Mouse (Mus musculus) forebrain, embryonic 14.5 days (tissue): Measurements from ENCODE around the gene Kdm4b. TPM values are rescaled to one million over a fixed set of nuclear protein-coding genes. Genes with fewer than 3 reads are reported as not detected.

Experiments used
- ATAC-seq: fragments of 200-750 bp; cut with Nextera tagmentation; 2 replicates; pipeline ENCODE4 v1.8.0; 2017; ENCODE audit warnings: mild to moderate bottlenecking, moderate library complexity
- DNase-seq: peaks from one replicate; pipeline ENCODE4 v3.0.0-alpha.2; 2015; ENCODE audit warnings: low spot score
- H3K27ac ChIP-seq: fragments of 300-500 bp; sonication (generic); 2 replicates; pipeline ENCODE4 v1.5.1; 2014; ENCODE audit warnings: low read depth, mild to moderate bottlenecking, control low read depth, low read length, moderate library complexity
- H3K27me3 ChIP-seq: fragments of 300-500 bp; sonication (generic); replicated peaks from 2 replicates; pipeline ENCODE4 v1.6.1; 2014; ENCODE audit warnings: low read length, control low read depth, mixed read lengths; ENCODE audit not compliant: control insufficient read depth, insufficient read depth
- H3K36me3 ChIP-seq: fragments of 300-500 bp; sonication (generic); 2 replicates; pipeline ENCODE4 v1.6.1; 2014; ENCODE audit warnings: low read length, control low read depth; ENCODE audit not compliant: control insufficient read depth, insufficient read depth
- H3K4me1 ChIP-seq: fragments of 300-500 bp; sonication (generic); 2 replicates; pipeline ENCODE4 v1.6.1; 2014; ENCODE audit warnings: antibody characterized with exemption, low read length, control low read depth; ENCODE audit not compliant: control insufficient read depth, insufficient read depth
- H3K4me2 ChIP-seq: fragments of 300-500 bp; sonication (generic); 2 replicates; pipeline ENCODE4 v1.6.1; 2014; ENCODE audit warnings: mild to moderate bottlenecking, control low read depth, low read length
- H3K4me3 ChIP-seq: fragments of 300-500 bp; sonication (generic); 2 replicates; pipeline ENCODE4 v1.5.1; 2014; ENCODE audit warnings: low read depth, low read length, control low read depth
- H3K9ac ChIP-seq: fragments of 300-500 bp; sonication (generic); 2 replicates; pipeline ENCODE4 v1.6.1; 2014; ENCODE audit warnings: mild to moderate bottlenecking, low read length, control low read depth, moderate library complexity
- H3K9me3 ChIP-seq: fragments of 300-500 bp; sonication (generic); replicated peaks from 2 replicates; pipeline ENCODE4 v1.6.1; 2016; ENCODE audit warnings: low read length, control low read depth, mixed read lengths; ENCODE audit not compliant: control insufficient read depth
- WGBS: fragments of 180-500 bp; shearing (Covaris S2); extraction: QIAGEN DNeasy Blood & Tissue Kit; methylation state at CpG from one replicate; pipeline ENCODE4 v1.1.7; 2014; 5-methylcytosine and 5-hydroxymethylcytosine counted together
- polyA plus RNA-seq: library from polyadenylated mRNA; unstranded; fragments of >200 nt; fragmentation: Nextera tagmentation; extraction: Ambion mirVana; gene quantifications from 2 replicates; pipeline ENCODE4 v1.2.1, GENCODE M21; 2014

The Kdm4b gene
- polyA plus RNA-seq, 1 experiment from 2014 or later: 41.7 TPM

- ATAC-seq (peak; percentile 30; the same call in 1 of the 2 replicates), DNase-seq (peak; percentile 21)
- Histone ChIP-seq H3K27me3 (no peaks in the 10 kb centered on the region), H3K4me3 (no peak overlapping the region), H3K4me1 (no peaks in the 10 kb centered on the region), H3K36me3 (peaks cover 58% of the 10 kb centered on the region), H3K9ac (no peak overlapping the region), H3K27ac (peak overlapping the region; percentile 55), H3K9me3 (no peaks in the 10 kb centered on the region), H3K4me2 (no peak overlapping the region)
- 66% methylated on average over 7 of the region's 7 CpGs for WGBS
Observed at GRCm38 (mm10) chr17:56365791-56366673, 40.2 kb downstream of the Kdm4b start.

- peak overlapping the region; percentile 27; the same call in 1 of the 2 replicates for H3K27ac ChIP-seq
- no peaks in the 10 kb centered on the region for H3K4me1 ChIP-seq
- H3K9ac ChIP-seq: no peak overlapping the region
- peaks cover 67% of the 10 kb centered on the region for H3K36me3 ChIP-seq
- 65% methylated on average over 6 of the region's 6 CpGs for WGBS
- peak; percentile 25; the same call in 1 of the 2 replicates for ATAC-seq
- H3K4me3 ChIP-seq: no peak overlapping the region
- no peaks in the 10 kb centered on the region for H3K27me3 ChIP-seq
- DNase-seq: peak; percentile 45
- H3K9me3 ChIP-seq: no peaks in the 10 kb centered on the region
- H3K4me2 ChIP-seq: no peak overlapping the region
Observed at GRCm38 (mm10) chr17:56368291-56368790, 42.5 kb downstream of the Kdm4b start.

- Histone ChIP-seq H3K36me3 (peaks cover 73% of the 10 kb centered on the region), H3K27me3 (no peaks in the 10 kb centered on the region), H3K4me2 (no peak overlapping the region), H3K9ac (no peak overlapping the region), H3K27ac (no peak overlapping the region), H3K4me3 (no peak overlapping the region), H3K4me1 (peaks cover 4% of the 10 kb centered on the region; the same call in 1 of the 2 replicates), H3K9me3 (no peaks in the 10 kb centered on the region)
- no peak for ATAC-seq
- DNase-seq: no peak
- 88% methylated on average over 3 of the region's 3 CpGs for WGBS
Observed at GRCm38 (mm10) chr17:56370090-56370489, 44.2 kb downstream of the Kdm4b start.

- ATAC-seq (no peak; the same call in 1 of the 2 replicates), DNase-seq (peak; percentile 31)
- Histone ChIP-seq H3K4me3 (no peak overlapping the region), H3K27me3 (no peaks in the 10 kb centered on the region), H3K4me2 (no peak overlapping the region), H3K36me3 (peaks cover 77% of the 10 kb centered on the region), H3K4me1 (peaks cover 4% of the 10 kb centered on the region; the same call in 1 of the 2 replicates), H3K27ac (peak overlapping the region; percentile 44; the same call in 1 of the 2 replicates), H3K9me3 (no peaks in the 10 kb centered on the region), H3K9ac (peak overlapping the region; percentile 1; the same call in 1 of the 2 replicates)
- WGBS: 51% methylated on average over 15 of the region's 15 CpGs
Observed at GRCm38 (mm10) chr17:56371029-56371660, 45.3 kb downstream of the Kdm4b start.

GRCm38 (mm10) chr17:56372109-56372508 is 46.2 kb downstream of the Kdm4b start:
- no peak for DNase-seq
- Histone ChIP-seq H3K27me3 (no peaks in the 10 kb centered on the region), H3K27ac (no peak overlapping the region), H3K4me2 (no peak overlapping the region), H3K9me3 (no peaks in the 10 kb centered on the region), H3K4me3 (no peak overlapping the region), H3K4me1 (peaks cover 4% of the 10 kb centered on the region; the same call in 1 of the 2 replicates), H3K36me3 (peaks cover 84% of the 10 kb centered on the region), H3K9ac (no peak overlapping the region)
- WGBS: 69% methylated on average over 4 of the region's 4 CpGs
- no peak for ATAC-seq

GRCm38 (mm10) chr17:56373136-56374034 is 47.5 kb downstream of the Kdm4b start:
- ATAC-seq: peak; percentile 14; the same call in 1 of the 2 replicates
- H3K4me1 ChIP-seq: peaks cover 4% of the 10 kb centered on the region; the same call in 1 of the 2 replicates
- peak overlapping the region; percentile 55 for H3K27ac ChIP-seq
- no peak overlapping the region for H3K4me3 ChIP-seq
- H3K36me3 ChIP-seq: peaks cover 86% of the 10 kb centered on the region
- WGBS: 73% methylated on average over 17 of the region's 17 CpGs
- no peak overlapping the region for H3K9ac ChIP-seq
- no peak for DNase-seq
- no peaks in the 10 kb centered on the region for H3K9me3 ChIP-seq
- no peaks in the 10 kb centered on the region for H3K27me3 ChIP-seq
- no peak overlapping the region for H3K4me2 ChIP-seq

- no peak overlapping the region for H3K4me2 ChIP-seq
- no peak overlapping the region for H3K4me3 ChIP-seq
- no peak for ATAC-seq
- no peaks in the 10 kb centered on the region for H3K9me3 ChIP-seq
- WGBS: 65% methylated on average over 1 of the region's 1 CpGs
- DNase-seq: no peak
- H3K27ac ChIP-seq: no peak overlapping the region
- H3K27me3 ChIP-seq: no peaks in the 10 kb centered on the region
- H3K36me3 ChIP-seq: peaks cover 86% of the 10 kb centered on the region
- no peak overlapping the region for H3K9ac ChIP-seq
- peaks cover 5% of the 10 kb centered on the region; the same call in 1 of the 2 replicates for H3K4me1 ChIP-seq
Observed at GRCm38 (mm10) chr17:56374851-56375250, 49.0 kb downstream of the Kdm4b start.

- H3K4me2 ChIP-seq: no peak overlapping the region
- no peaks in the 10 kb centered on the region for H3K27me3 ChIP-seq
- peaks cover 2% of the 10 kb centered on the region; the same call in 1 of the 2 replicates for H3K4me1 ChIP-seq
- no peak overlapping the region for H3K4me3 ChIP-seq
- H3K9me3 ChIP-seq: no peaks in the 10 kb centered on the region
- no peak overlapping the region for H3K9ac ChIP-seq
- ATAC-seq (no peak), DNase-seq (no peak)
- 73% methylated on average over 6 of the region's 6 CpGs for WGBS
- peak overlapping the region; percentile 17; the same call in 1 of the 2 replicates for H3K27ac ChIP-seq
- H3K36me3 ChIP-seq: peaks cover 88% of the 10 kb centered on the region
Observed at GRCm38 (mm10) chr17:56379281-56379834, 53.5 kb downstream of the Kdm4b start.
